Mouse (Mus musculus): ENCODE data around the gene Cyp2s1.
"Not testable (repeated sequence)": the region's sequence is repeated elsewhere in the genome, so short reads cannot be mapped to it uniquely, and the experiment has no call there.

Gene Cyp2s1

DNA sequence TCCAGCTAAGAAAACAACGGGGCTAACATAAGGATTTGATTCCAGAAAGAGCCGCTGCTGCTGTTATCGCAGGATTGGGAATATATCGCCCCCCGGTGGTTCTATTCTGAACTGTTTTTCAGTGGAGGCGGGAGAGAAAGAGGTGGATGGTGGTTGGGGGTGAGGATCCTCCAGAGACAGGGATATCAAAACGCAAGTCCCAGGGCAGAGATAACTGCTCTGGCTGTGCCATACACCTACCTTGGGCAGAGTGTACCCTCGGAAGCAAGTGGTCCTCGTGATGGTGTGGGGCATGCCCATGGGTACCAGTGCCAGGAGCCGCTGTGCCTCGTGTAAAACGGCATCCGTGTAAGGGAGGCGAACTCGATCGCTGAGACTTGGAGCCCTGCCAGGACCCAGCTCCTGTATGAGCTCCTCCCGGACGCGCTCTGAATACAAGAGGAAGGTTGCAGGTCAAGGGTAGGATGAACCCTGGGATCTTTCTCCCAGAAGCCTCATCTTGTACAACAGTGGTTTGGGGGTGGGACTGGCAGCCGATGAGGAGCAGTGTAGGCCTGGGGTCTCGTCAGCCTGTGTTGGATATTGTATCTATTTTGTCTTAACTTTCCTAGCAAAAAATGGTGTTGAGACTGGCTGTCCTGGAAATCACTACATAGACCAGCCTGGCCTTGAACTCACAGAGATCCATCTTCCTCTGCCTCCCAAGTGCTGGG is 10.9 kb downstream of the Cyp2s1 start:
- peak; percentile 76 for DNase-seq

GRCm38 (mm10) chr7:25804792-25805191 is 11.9 kb downstream of the Cyp2s1 start:
- DNase-seq: no peak

GRCm38 (mm10) chr7:25803460-25803859 is 13.3 kb downstream of the Cyp2s1 start:
- DNase-seq: no peak

DNA sequence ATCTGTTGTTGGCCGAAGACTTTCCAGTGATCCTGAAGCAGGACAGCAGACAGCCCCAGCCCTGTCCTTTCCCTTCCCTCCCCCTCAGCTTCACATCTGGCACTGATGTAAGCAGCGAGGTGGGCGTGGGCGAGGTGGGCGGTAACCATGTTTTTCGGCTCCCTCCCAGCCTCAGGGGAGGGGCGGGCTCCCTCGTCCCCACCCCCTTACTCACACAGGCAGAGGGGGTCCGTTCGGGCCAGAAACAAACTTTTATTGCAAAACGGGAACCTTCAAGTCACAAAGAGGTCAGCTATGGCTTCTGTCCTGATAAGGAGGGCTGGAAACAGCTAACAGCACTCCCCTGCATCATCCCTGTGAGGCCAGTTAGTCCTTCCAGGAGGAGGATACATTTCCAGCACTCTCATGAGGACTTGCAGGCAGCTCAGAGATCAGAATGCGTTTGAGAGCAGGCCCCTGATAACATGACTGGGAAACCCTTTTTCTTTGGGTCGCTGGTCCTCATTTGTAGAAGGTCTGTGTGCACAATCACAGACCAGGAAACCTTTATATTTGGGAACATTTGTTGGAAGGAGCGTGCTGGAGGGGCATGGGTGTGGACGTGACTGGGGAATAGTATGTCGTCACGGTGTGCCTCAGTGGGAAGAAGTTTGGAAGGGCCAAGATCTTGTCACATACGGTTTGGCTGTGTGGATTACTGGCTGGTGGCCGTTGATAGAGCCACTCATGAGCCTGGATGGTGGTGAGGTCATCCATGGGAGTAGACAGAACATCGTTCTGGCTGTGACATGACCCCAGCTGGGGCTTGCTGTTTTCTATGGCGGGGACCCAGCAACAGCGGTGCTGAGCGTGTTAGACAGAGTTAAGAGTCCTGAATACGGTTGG is 14.2 kb downstream of the Cyp2s1 start:
- DNase-seq: no peak

DNA sequence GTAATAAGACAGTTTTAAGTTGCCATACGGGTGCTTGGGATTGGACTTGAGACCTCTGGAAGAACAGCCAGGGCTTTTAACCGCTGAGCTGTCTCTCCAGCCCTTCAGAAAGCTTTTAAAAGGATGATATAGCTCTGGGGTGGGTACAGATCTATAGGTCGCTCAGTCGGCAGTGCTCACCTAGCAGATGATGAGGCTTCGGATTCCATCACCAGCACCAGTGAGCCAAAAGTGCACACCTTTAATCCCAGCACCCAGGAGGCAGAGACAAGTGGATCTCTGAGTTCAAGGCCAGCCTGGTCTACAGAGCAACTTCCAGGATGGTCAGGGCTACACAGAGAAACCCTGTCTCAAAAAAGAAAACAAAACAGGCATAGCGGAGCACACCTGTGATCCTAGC is 15.7 kb downstream of the Cyp2s1 start:
- no peak for DNase-seq

DNA sequence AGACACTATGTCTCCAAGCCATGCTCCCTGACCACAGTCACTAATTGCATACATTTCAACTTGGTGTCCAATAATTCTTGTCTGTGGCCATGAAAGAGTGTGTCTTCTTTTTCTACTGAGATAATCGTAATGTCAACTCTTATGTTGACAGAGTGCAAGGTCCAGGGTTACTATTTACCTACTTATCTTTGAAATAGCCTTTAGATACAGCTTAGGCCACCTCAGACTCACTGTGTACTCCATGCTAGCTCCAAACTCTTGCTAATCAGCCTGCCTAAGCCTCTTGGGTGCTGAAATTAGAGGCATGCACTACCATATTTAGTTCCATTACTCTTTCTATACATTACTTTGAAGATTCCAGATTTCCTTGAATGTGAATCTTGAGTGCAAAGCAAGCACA is 17.3 kb downstream of the Cyp2s1 start:
- DNase-seq: no peak

DNA sequence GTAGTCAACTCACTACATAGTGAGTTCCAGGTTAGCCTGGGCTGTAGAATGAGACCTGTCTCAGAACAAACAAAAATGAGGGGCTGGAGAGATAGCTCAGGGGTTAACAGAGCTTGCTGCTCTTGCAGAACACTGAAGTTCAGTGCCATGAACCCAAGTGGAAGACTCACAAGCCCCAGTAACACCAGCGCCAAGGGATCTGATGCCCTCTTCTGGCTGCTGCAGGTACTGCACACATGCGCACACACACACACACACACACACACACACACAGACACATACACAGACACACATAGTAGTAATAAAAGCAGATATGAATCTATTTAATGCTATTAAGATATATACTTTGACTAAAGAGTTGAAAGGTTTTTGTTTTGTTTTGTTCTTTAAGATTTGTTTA is 18.2 kb downstream of the Cyp2s1 start:
- no peak for DNase-seq

DNA sequence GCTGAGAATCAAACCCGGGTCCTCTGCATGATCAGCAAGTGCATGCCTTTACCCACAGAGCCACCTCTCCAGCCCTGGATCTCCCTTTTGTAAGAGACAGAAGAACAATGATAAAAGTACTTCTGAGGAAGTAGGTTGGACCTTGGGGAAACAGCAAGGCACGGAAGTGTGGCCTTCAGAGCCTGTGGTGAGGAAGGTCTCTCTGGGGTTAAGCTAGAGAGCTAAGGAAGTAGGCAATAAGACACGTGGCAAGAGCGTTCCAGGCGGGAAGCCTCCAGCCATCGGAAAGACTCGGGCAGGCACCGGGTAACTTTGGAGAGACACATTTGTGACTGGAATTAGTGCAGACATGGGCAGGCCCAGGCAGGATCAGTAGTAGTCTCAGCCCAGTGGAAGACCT is 21.9 kb downstream of the Cyp2s1 start:
- DNase-seq: no peak

- no peak for DNase-seq
Observed at GRCm38 (mm10) chr7:25793679-25794078, 23.0 kb downstream of the Cyp2s1 start.

- DNase-seq: not testable (repeated sequence)
Observed at GRCm38 (mm10) chr7:25792966-25793365, 23.7 kb downstream of the Cyp2s1 start.

- DNase-seq: no peak
Observed at GRCm38 (mm10) chr7:25790615-25791014, 26.1 kb downstream of the Cyp2s1 start.

- DNase-seq: no peak
Observed at GRCm38 (mm10) chr7:25789129-25789440, 27.6 kb downstream of the Cyp2s1 start.

DNA sequence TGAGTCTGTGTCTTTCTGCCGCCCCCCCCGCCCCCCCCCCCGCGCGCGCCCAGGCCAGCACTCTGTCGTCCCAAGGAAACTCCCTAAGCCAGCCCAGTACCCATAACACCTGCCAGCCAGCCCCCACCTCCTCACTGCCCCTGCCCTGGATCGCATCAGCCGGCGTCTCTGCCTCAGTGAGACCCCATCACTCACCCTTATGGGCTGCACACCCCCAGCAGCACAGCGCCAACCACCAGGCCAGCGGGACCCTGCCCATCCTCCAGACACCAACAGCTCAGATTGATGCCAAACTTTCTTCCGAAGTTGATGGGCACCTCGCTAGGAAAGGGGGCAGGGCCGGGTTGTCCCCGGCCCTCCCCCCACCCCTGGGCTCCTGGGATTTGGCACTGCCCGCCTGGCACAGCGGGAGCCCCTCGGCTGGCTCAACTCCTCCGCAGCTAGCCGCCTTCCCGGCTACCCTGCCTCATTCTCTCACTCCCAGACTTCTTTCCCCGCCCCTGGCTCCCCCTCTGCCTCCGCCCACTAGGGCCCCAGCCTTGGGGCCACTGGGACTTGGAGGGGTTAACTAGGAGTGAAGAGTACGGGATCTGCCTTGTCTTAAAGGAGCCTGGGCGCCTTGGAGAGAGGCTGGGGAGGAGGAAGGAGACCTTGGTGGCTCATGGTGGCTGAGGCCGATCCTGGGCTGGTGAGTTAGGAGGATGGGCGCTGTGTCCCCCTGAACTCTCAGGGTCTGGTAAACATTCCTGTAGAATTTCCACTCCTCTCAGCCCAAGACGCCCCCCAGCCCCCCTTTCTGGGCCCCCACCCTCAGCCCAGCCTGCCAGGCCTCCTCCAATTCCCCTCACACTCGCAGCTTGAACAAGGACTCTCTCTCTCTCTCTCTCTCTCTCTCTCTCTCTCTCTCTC is 28.2 kb downstream of the Cyp2s1 start, which contains the start of gene Axl:
Gene Axl, minus strand, starts transcription at position 486 of the 909 bp plus-strand sequence.
- DNase-seq: peak; percentile 6

DNA sequence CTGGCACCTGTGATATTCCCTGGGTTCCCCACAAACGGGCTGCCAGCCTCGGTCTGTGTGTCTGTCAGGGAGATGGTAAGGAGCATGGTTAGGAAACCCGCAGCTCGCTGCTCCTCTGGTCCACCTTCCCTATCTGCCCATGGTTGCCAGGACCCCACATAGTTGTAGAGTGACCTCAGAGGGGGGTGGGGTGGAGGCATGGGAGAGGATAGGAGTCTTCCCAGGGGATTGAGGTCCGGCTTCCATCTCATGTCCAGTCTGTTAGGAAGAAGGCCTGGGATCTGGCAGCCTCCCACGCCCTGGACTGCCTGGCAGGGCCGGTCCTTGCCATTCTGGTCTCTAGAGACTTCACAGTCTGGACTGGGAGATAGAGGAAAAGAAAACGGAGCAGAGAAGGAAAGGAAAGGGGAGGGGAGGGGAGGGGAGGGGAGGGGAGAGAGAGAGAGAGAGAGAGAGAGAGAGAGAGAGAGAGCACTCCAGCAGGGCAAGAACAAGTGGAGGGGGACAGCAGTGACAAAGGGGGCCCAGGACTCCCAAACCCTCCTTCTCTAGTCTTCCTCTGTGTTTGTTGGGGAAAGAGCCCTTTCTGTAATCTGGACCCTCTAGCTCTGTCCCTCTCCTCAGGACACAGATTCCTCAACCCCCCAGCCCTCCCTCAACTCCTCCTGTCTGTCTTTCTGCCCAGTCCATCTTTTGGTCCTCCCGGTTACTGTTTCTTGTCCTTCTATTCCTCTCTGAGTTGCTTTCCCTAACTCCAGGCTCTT is 29.1 kb downstream of the Cyp2s1 start:
- DNase-seq: no peak

GRCm38 (mm10) chr7:25786974-25787373 is 29.7 kb downstream of the Cyp2s1 start:
- DNase-seq: no peak

GRCm38 (mm10) chr7:25785752-25786151 is 31.0 kb downstream of the Cyp2s1 start:
- no peak for DNase-seq

GRCm38 (mm10) chr7:25784808-25785207 is 31.9 kb downstream of the Cyp2s1 start:
- no peak for DNase-seq

DNA sequence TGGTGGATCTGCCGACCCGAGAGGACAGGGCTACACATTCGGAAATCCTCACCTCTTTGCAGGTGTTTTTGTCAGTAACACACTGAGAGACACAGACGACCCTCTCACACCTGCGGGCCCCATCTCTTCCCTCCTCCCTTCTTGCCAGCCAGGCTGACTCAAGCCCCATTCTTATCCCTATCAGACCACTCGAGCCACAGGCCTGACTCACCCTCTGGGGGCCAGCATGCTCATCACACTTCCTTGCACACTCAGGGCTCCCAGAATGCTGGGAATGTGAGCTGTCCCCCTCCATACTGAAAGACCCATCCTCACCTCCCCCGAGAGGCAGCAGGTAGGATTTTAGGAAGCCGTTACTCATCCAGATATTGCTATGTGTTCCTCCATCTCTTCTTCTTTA is 33.0 kb downstream of the Cyp2s1 start:
- DNase-seq: no peak

DNA sequence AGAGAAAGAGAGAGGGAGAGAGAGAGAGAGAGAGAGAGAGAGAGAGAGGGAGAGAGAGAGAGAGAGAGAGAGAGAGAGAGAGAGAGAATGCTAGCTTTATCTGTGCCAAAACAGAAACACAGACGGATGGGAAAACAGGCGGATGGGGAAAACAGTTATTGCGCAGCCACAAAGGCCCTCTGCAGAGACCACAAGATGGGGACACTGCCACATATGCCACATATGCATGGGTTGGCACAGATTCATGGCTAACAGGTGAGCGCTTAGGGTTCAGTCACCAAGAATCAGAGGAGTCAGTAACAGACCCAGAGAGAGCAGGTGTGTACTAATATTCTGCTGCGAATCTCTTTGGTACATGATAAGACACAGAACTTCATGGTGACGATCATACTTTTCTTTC is 34.0 kb downstream of the Cyp2s1 start:
- no peak for DNase-seq

DNA sequence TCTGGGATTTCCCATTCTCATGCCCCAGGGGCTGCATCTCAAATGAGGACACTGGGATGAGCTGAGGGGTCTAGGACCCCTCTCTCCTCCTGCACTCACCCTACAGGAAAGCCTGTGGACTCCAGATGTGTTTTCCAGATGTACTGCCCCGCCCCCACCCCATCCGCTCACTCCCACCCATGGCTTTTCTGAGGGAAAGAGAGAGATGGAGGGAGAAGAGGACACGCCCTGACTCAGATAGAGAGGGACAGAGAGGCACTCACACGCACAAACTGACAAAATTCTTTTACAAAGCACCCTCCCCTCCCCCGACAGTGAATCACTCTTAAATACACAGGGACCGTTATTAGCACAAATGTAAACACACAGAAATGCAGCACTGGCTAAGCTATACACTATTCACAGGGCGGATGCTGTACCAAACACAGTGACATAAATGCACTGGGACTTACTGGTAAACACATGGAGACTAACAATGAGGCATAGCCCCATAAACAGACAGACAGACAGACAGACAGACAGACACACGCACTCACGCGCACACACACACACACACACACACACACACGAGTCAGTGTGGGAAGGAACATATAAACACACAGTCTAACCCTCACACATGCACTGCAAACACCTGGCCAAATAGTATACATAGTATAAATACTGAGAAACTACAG is 34.6 kb downstream of the Cyp2s1 start:
- no peak for DNase-seq

DNA sequence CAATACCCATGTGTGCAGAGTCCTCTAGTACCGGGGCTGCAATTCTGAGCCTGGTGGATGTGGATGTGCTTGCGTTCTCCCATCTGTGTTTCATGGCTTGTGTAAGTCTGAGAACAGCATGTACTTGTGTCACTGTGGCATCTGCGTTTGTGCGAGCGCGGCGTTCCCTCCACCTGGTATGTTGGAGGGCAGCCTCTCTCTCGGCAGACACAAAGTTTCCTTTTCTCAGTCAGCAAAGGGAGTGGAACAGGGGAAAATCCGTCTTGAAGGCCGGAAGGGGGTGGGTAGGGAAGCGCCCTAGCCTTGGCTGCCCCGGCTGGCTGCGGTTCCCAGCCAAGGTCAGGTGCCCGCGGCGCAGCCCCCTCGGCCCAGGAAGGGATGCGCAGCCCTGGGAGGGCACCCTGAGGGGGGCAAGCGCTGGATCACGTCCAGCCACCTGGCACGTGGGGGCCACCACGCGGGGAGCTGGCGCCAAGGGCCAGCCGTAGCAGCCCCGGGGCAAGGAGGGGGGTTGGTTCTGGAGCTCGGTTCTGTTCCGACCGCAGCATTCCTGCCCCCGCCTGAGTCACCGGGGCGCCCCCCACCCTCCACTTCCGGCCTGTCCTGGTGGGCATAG is 35.3 kb downstream of the Cyp2s1 start:
- no peak for DNase-seq

All from cerebellum, adult 9-10 months (tissue).